Mouse (Mus musculus): Measurements from ENCODE around the gene Serpinc1.

DNA sequence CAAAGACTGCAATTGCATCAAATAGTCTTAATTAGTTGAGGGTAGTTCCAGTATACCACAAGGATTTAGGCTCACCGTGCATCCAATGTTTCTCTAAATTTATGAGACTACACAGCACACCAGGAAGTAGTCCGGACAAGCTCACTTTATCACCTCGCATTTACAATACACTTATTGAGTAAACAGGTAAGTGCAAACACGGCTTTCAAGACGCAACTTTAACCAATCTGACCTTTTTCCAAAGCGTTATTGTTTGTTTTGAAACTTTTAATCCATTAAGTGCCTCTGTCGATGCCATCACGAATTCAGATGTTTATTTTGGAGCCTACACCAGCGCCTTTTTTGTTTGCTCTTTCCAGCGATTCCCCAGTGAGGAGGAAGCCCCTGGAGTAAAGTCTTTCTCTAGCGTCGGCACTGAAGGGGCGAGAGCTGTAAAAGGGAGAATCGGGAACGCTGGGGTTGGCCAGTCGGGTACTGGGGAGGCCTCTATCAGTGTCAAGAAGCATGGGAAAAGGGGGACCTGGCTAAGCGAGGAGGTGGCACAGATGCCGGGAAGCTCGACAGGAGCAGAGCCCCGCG, 55.6 kb downstream of the Serpinc1 start:
- no peak for TF ChIP-seq CTCF (conservative IDR thresholded peaks at IDR 0.05; ENCODE audit: insufficient read depth, insufficient read length, low read depth, low read length)
- no peak for TF ChIP-seq POLR2A (IDR thresholded peaks at IDR 0.05; ENCODE audit: low read depth, low read length)
